Mouse (Mus musculus) cerebellum, postnatal 36 days (tissue): ENCODE measurements around the gene Romo1.
A peak's percentile ranks its signal among the peaks of the same experiment; 100 is the strongest.
"Not testable (repeated sequence)": the region's sequence is repeated elsewhere in the genome, so short reads cannot be mapped to it uniquely, and the experiment has no call there.

Experiments used
- DNase-seq, 2 experiments: peaks; one replicate each; pipeline ENCODE4 v3.0.0; 2021 to 2022; ENCODE audit warnings: mixed read lengths in 2 of 2

The Romo1 gene

GRCm38 (mm10) chr2:156180094-156180821 is 36.4 kb downstream of the Romo1 start, which contains the start of gene Rbm39:
Gene Rbm39 (minus strand): TSS chr2:156180238.
- peak; percentile 100 for DNase-seq

- DNase-seq: no peak
Measured at GRCm38 (mm10) chr2:156180824-156181590, 37.2 kb downstream of the Romo1 start.

- no peak for DNase-seq
Measured at GRCm38 (mm10) chr2:156181592-156181991, 37.8 kb downstream of the Romo1 start.

DNA sequence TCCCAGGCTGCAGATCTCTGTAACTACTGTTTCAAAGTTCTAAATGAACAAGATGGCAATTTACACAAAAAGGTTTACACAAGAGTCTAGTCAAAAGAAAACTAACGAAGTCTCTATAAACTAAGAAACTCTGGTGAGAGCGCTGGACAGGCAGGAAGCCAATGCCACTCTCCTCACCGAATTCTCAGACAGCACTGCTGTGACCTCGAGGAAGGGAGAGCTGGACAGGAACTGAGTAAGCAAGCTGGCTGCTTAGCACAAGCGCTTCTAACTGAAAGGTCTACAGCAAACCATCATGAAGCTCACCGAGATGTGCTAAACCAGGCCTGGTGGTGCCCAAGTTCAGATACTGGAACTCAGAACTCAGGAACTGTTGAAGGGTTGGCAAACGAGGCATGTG is 45.4 kb downstream of the Romo1 start:
- DNase-seq: not testable (repeated sequence)

- DNase-seq: no peak
Measured at GRCm38 (mm10) chr2:156190004-156190896, 46.4 kb downstream of the Romo1 start.

GRCm38 (mm10) chr2:156191540-156191939 is 47.7 kb downstream of the Romo1 start:
- DNase-seq: no peak

- no peak for DNase-seq
Measured at GRCm38 (mm10) chr2:156192068-156192467, 48.2 kb downstream of the Romo1 start.

DNA sequence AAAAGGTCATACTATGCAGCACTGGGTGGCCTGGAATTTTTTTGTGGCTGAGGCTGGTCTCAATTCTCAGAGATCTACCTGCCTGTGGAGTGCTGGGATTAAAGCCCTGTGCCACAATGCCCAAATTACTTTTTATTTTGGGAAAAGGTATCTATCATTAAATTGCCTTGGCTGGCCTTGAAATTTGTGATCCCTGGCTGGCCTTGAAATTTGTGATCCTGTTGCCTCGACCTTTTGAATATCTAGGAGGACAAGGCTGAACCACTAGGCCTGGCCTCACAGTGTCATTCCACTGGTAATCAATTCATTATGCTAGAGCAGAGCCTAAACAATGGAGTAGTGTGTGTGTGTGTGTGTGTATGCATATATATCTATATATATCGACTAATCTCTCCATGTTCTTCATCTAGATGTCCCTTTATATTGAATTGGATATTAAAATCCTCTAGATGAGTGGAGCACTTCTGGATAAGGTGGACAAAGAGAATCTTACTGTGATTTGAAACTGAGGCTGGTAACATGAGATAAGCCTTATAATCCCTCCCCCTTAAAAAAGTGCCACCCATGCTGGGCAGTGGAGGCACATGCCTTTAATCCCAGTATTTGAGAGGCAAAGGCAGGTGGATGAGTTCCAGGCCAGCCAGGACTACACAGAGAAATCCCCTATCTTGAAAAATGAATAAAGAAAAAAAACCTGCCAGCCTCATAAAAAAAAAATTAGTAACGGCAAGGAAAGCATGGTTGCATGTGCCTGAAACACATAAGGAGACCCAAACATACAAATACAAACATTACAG is 49.4 kb downstream of the Romo1 start:
- DNase-seq: no peak

- DNase-seq: no peak
Measured at GRCm38 (mm10) chr2:156194571-156194970, 50.7 kb downstream of the Romo1 start.
